Mouse (Mus musculus) urinary bladder, postnatal 14 days (tissue): ENCODE measurements around the gene Abcb6.

Source experiments
- DNase-seq: peaks from one replicate; pipeline ENCODE4 v3.0.0; 2021; ENCODE audit warnings: low spot score

Gene Abcb6

GRCm38 (mm10) chr1:75145589-75145988, 34.6 kb downstream of the Abcb6 start:
- DNase-seq, result no peak

DNA sequence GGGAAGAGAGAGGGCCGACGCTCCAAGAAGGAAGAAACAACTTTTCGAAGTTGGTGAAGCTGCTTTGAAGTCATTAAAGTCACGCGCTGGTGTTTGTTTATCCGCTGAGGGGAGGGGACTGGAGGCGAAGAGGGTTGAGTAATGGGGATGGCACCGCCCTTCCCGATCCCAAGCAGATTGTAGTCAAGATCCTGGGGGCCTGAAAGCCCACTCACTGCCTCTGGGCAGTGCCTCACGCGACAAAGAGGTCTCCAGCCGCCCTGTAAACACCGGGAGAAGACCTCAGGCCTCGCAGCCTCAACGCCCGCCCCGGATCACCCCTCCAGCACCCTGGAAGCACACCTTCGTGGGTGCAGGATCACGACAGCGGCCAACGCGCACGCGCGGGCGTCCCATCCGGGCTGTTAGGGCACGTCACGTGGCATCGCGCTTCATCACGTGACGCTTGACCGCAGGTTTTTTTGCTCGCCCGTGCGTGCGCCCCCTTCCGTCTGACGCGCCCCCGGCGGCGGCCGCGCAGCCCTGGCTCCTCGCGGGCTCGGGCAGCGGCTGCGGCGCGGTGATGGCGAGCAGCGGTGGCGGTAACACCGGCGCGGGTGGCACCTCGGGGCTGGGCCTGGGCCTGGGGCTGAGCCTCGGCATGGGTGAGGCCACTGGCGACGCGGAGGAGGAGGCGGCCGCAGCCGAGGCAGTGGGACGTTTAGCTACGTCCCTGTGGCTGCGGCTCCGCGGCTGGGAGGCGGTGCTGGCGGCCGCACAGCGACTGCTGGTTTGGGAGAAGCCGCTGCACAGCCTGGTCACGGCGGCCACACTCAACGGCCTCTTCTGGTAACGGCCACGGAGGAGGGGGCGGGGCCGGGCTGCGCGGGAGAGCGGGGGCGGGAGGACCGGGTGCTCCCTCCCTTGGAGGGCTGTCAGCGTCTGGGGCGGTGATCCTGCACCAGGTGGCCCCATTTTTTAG, 37.6 kb downstream of the Abcb6 start, which contains the start of the genes Cnppd1 and Retreg2:
Cnppd1 (minus strand) TSS at position 411 of the 961 bp plus-strand sequence.
Retreg2 (plus strand) TSS at position 478 of the 961 bp plus-strand sequence.
- DNase-seq, result peak; percentile 96

DNA sequence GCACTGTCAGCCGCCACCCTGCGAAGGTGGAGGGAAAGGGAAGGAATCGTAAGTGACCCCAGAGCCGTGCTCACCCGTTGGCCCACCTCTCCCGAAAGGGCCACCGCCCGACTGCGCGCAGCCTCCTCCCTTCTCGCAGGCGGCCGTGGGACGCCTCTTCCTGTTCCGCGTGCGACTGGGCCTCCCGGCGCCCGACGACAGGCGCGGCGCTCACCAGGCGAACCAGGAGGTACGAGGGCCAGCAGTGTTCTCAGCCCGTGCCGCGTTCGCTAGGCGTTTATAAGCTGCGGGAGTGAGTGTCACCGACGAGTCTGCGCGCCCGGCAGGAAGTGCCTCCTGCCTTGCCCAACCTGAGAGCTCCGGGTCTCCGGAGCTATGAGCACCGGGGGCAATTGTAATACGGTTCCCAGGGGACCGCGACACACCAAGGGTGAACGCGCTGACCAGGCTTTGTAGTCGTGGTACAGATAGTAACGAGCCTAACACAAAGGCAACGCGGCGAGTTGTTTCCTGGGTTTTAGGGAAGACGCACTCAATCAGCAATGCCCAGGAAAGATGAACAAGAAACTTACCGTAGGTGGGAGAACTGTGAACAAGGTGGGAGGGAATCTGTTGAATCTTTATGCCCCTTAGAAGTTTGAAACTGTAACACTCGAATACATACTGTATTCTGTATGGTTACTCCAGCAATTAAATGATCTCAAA, 38.6 kb downstream of the Abcb6 start:
- peak; percentile 75 for DNase-seq

- no peak for DNase-seq
Observed at GRCm38 (mm10) chr1:75140601-75141190, 39.5 kb downstream of the Abcb6 start.

DNA sequence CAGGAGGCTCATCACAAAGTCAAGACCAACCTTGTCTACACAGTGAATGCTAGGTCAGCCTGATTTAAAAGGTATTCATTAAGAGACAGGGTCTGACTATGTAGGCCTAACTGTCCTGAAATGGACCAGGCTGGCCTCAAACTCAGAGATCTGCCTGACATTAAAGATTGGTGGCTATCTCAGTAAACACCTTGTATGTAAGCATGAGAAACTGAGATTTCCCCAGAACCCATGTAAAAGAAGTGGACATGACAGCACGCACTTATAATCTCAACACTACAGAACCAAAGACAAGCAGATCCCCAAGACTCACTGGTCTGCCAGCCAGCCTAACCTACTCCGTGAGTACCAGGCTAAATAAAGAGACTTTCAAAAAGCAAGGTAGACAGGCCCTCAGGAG, 41.7 kb downstream of the Abcb6 start:
- DNase-seq, result no peak

GRCm38 (mm10) chr1:75136730-75137129, 43.5 kb downstream of the Abcb6 start:
- DNase-seq, result no peak

GRCm38 (mm10) chr1:75136293-75136692, 43.9 kb downstream of the Abcb6 start:
- no peak for DNase-seq

- no peak for DNase-seq
Observed at GRCm38 (mm10) chr1:75133421-75134207, 46.6 kb downstream of the Abcb6 start, which contains the start of gene Slc23a3. Gene Slc23a3 (minus strand): TSS chr1:75133890.

GRCm38 (mm10) chr1:75128641-75129040, 51.6 kb downstream of the Abcb6 start:
- no peak for DNase-seq

DNA sequence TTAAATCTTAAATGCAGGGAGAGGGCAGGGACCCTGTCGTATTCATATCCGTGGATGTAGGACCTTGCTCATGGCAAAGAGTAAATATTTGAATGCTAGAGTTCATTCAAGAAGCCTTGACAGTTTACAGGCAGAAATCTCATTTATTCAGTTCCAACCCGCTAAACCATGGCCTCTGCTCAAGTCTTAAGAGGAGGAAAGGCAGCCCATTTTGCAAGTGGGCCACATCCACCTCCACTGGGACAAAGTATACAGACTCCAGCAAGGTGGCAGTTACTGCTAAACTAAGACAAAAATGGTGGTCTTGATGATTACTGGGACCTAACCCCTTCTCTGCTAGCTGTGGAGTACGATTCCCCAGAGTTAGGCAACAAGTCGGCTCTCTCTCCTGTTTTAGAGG, 54.8 kb downstream of the Abcb6 start:
- DNase-seq, result no peak

- peak; percentile 95 for DNase-seq
Observed at GRCm38 (mm10) chr1:75124346-75125321, 55.6 kb downstream of the Abcb6 start, which contains the start of gene Nhej1. Gene Nhej1 (minus strand): TSS chr1:75125200.

DNA sequence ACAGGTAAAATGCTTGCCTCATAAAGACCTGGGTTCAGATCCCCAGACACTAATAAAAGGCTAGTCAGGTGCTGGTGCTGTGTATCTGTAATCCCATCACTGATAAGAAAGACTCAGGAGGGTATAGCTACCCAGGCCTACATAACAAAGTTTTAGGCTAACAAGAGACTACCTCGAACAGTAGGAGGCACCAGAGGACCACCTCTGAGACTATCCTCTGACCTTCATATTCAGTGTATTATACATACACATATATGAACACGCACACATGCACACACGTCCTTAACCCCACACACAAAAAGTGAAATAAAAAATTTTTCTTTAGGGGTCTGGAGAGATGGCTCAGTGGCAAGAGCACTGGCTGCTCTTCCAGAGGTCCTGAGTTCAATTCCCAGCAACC, 58.0 kb downstream of the Abcb6 start:
- DNase-seq, result no peak
